Mouse (Mus musculus) kidney, adult 2 months (tissue): Measurements from ENCODE around the gene Samd11. TPM values are rescaled to one million over a fixed set of nuclear protein-coding genes. Genes with fewer than 3 reads are reported as not detected.

Experiments used
- DNase-seq: peaks from one replicate; pipeline ENCODE4 v3.0.0; 2021
- H3K27ac ChIP-seq: fragments of 200-500 bp; 2 replicates; pipeline ENCODE4 v1.5.1; 2012; ENCODE audit warnings: low read depth, low read length, control low read depth, inconsistent platforms; ENCODE audit not compliant: insufficient read depth
- H3K27me3 ChIP-seq: fragments of 200-500 bp; replicated peaks from 2 replicates; pipeline ENCODE4 v1.6.1; 2012; ENCODE audit warnings: mild to moderate bottlenecking, moderate library complexity, low read length, inconsistent platforms; ENCODE audit not compliant: control insufficient read depth, insufficient read depth
- H3K36me3 ChIP-seq: fragments of 200-500 bp; 2 replicates; pipeline ENCODE4 v1.6.1; 2012; ENCODE audit warnings: mild to moderate bottlenecking, moderate library complexity, low read length, inconsistent platforms; ENCODE audit not compliant: control insufficient read depth, insufficient read depth
- H3K4me1 ChIP-seq: fragments of 200-500 bp; 2 replicates; pipeline ENCODE4 v1.6.1; 2011; ENCODE audit warnings: low read length; ENCODE audit not compliant: control insufficient read depth, insufficient read depth
- H3K4me3 ChIP-seq: fragments of 200-500 bp; 2 replicates; pipeline ENCODE4 v1.5.1; 2011; ENCODE audit warnings: mild to moderate bottlenecking, low read depth, low read length, control low read depth; ENCODE audit not compliant: insufficient read depth
- CTCF ChIP-seq: fragments of 200-500 bp; conservative IDR thresholded peaks from 2 replicates; pipeline ENCODE4 v1.5.1; 2011; ENCODE audit warnings: low read depth, mild to moderate bottlenecking, control low read depth, low read length, moderate library complexity, mixed read lengths; ENCODE audit not compliant: insufficient read depth, insufficient read length
- POLR2A ChIP-seq: fragments of 200-500 bp; IDR thresholded peaks from one replicate; pipeline ENCODE4 v1.6.1; 2011; ENCODE audit warnings: low read depth, low read length, control low read depth
- WGBS: fragments of 180-500 bp; shearing (Covaris S2); methylation state at CpG from one replicate; pipeline ENCODE4 v1.1.7; 2018; 5-methylcytosine and 5-hydroxymethylcytosine counted together
- polyA plus RNA-seq: library from polyadenylated mRNA; depleted of rRNA; stranded (reverse); fragments of >200 nt; gene quantifications from 2 replicates; pipeline ENCODE4 v1.2.3, GENCODE M21; 2012; rRNA removed

Samd11 gene
- 0.29 and 0.39 TPM in 2 replicates for polyA plus RNA-seq

DNA sequence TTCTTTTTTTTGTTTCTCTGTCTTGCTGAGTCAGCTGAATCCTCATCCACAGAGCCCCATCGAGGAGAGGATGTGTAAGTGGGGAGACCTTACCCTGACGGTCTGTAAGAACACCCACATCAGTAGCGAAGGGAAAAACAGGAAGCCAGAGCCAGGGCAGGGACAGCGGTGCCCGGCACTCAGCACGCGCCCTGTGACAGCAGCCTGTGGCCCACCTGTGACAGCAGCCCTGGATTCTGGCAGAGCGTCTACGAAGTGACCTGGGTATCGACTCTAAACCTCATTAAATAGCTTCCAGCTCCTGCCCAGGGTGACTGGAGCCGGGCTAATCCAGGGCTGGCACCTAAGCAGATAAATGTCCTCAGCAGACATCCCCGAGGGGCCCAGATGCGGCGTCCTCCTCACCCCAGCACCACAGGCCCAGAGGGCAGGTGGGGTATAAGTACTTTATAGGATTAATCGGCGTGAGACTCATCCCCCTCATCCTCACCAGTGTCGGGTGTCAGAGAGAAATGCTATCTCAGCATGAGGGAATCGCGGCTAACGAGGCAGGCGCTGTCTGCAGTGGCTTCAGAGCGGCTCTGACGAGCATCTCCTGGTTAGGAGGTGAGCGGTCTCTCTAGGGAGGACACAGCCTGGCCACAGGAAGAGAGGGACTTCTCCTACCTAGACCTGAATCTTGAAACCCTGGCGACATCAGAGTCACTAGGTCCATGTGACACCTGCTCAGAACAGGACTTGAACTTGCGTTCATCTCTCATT, at the start of gene Samd11:
Samd11 (minus strand) TSS at position 580 of the 762 bp plus-strand sequence.
- TF ChIP-seq CTCF (no peak), POLR2A (no peak)
- H3K4me3 ChIP-seq, result no peak within 1 kb of the TSS
- no peaks in the 10 kb centered on the region for H3K36me3 ChIP-seq
- no peak within 1 kb of the TSS for H3K27ac ChIP-seq
- no peak for DNase-seq
- H3K4me1 ChIP-seq, result peaks cover 8% of the 10 kb centered on the region; the same call in 1 of the 2 replicates
- no peaks in the 10 kb centered on the region for H3K27me3 ChIP-seq
- 25% methylated on average over 26 of the region's 26 CpGs for WGBS

DNA sequence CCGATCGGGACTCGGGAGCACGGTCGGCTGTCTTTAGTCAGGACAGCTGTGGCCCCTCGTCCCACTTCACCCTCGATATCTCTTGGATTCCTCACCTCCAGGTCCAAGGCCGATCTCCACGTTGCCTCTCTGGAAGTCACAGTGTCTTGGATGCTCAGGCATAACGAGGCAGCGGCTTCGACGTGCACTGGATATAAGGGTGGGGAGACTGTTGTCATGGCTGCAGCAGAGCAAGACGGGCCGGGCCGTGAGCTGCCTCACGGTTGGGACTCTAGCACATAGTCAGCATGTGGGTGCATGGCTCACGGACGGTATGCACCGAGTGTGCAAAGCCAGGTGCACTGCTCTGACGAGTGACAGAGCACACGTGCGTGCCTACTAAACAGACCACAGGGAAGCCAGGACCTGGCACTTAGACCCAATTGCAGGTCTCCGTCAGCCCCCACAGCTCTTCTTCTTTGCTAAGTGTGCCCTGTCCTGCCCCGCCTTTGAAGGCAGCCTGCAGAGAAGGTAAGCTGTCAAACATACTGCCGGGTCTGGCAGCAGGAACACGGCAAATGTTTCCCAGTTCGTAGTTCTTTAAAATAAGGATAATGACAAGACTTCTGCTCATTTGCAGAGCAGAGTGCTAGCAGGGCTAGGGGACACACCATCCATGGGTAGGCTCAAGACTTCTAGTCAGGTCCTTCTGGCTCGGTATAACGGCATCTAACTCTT, 938 bp downstream of the Samd11 start:
- Histone ChIP-seq H3K4me1 (peaks cover 8% of the 10 kb centered on the region; the same call in 1 of the 2 replicates), H3K27me3 (no peaks in the 10 kb centered on the region), H3K4me3 (no peak overlapping the region), H3K36me3 (no peaks in the 10 kb centered on the region), H3K27ac (no peak overlapping the region)
- 7% methylated on average over 30 of the region's 30 CpGs for WGBS
- no peak for DNase-seq
- TF ChIP-seq POLR2A (no peak), CTCF (no peak)

DNA sequence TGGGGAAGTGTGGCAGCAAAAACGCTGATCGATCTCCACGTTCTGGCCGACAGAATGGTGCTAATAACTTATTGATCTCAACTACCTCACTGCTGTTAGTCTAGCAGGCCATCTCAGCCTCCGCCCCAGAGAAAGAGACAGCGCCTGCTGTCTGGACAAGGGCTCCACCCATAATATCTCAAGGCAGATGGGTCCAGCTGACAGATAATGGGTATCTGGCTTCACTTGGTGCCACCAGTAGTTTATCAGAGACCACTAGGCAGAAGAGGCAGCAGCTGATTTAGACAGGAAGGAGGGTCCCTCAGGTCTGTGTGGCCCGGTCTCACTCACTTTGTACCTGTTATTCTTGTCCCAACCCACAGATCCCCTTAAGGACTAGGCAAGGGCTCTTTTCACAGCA, 2.4 kb downstream of the Samd11 start:
- Histone ChIP-seq H3K4me3 (no peak overlapping the region), H3K27ac (no peak overlapping the region), H3K4me1 (peaks cover 8% of the 10 kb centered on the region; the same call in 1 of the 2 replicates), H3K36me3 (no peaks in the 10 kb centered on the region), H3K27me3 (no peaks in the 10 kb centered on the region)
- 53% methylated on average over 7 of the region's 7 CpGs for WGBS
- TF ChIP-seq POLR2A (no peak), CTCF (no peak)
- DNase-seq, result no peak

DNA sequence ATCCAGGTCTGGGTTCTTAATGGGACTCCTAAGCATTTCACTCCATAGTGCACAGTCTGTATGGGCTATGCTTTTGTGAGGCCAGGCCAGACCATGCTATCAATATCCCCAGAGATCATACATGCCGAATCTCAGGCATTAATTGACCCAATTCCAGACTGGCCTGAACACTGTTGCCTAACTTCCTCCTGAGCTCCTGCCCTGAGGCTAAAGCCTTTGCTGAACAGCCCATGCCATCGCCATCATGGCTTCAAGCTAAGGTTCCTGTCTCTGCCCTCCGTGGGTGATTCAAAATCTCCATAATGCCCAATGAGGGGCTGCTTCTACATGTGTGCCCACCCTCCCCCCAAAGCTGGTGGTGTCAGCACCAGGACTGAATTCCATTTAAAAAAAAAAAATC, 2.8 kb downstream of the Samd11 start:
- H3K4me1 ChIP-seq, result peaks cover 8% of the 10 kb centered on the region; the same call in 1 of the 2 replicates
- no peak overlapping the region for H3K27ac ChIP-seq
- 48% methylated on average over 3 of the region's 3 CpGs for WGBS
- no peak for DNase-seq
- no peaks in the 10 kb centered on the region for H3K27me3 ChIP-seq
- H3K4me3 ChIP-seq, result no peak overlapping the region
- no peaks in the 10 kb centered on the region for H3K36me3 ChIP-seq
- TF ChIP-seq CTCF (no peak), POLR2A (no peak)

DNA sequence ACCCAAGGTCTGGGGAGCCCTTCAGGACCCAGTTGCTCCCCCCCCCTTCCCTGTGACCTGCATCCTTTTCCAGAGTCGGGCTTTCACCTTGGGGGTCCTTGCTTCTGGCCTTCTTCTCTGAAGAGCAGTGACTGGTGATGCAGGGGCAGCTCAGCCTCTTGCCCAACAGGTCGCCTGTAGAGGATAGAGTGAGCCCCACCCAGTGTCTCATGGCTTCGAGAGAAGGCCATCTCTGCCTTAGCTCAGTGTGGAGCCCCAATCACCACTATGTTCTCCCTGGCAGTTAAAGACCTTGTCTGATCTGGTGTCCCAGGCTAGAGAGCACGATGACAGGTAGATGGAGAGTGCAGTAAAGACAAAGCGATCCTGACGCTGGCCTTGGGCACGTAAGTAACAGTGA, 3.3 kb downstream of the Samd11 start:
- no peaks in the 10 kb centered on the region for H3K27me3 ChIP-seq
- WGBS, result 51% methylated on average over 7 of the region's 7 CpGs
- no peaks in the 10 kb centered on the region for H3K36me3 ChIP-seq
- DNase-seq, result no peak
- no peak overlapping the region for H3K27ac ChIP-seq
- TF ChIP-seq POLR2A, result no peak
- H3K4me3 ChIP-seq, result no peak overlapping the region
- peaks cover 8% of the 10 kb centered on the region; the same call in 1 of the 2 replicates for H3K4me1 ChIP-seq

DNA sequence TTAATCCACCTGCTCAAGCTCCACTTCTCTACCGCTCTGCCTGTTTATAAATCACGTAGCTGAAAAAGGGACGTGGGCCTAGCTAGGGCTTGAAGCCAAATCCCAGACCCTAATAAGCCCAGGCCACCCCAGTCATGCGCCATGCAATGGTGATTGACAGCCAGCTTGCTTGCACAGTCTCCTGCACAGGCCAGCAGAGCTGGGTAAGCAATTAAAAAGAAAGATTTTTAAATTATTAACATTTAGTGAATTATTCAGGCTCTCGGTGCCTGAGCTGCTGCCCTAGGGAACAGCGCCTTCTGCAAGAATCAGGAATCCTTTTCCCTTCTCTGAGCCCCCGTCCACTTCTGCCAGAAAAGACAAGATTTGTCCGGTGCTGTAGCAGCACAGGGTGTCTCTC, 4.4 kb downstream of the Samd11 start:
- no peak overlapping the region for H3K27ac ChIP-seq
- peak; percentile 11 for DNase-seq
- TF ChIP-seq CTCF (no peak), POLR2A (no peak)
- no peaks in the 10 kb centered on the region; the same call in 1 of the 2 replicates for H3K36me3 ChIP-seq
- H3K27me3 ChIP-seq, result no peaks in the 10 kb centered on the region
- 35% methylated on average over 8 of the region's 8 CpGs for WGBS
- no peak overlapping the region for H3K4me3 ChIP-seq
- H3K4me1 ChIP-seq, result peaks cover 8% of the 10 kb centered on the region; the same call in 1 of the 2 replicates

DNA sequence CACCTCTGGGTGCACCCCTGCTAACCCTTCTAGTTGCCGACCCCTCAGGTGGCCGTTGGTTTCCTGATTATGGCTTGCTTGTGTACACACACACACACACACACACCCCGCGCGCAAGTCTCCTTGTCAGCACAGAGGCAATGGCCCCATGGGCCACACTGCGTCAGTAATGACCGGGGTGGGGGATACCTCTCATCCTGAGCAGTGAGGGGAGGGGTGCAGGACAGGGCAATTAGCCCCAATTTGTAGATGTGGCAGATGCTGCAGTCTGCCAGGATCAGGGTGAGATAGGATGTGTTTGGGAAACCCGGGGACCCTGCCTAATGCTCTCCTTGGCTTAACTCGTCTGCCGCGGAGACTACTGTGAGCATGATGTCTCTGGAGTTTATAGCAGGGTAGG, 5.9 kb downstream of the Samd11 start:
- TF ChIP-seq CTCF (no peak), POLR2A (no peak)
- Histone ChIP-seq H3K27ac (no peak overlapping the region), H3K4me3 (no peak overlapping the region)

More for the DNA sequence above, 5.9 kb downstream of the Samd11 start:
- 74% methylated on average over 11 of the region's 11 CpGs for WGBS
- Histone ChIP-seq H3K36me3 (no peaks in the 10 kb centered on the region; the same call in 1 of the 2 replicates), H3K27me3 (no peaks in the 10 kb centered on the region), H3K4me1 (peaks cover 8% of the 10 kb centered on the region; the same call in 1 of the 2 replicates)
- DNase-seq, result no peak
